Mouse (Mus musculus) brain, embryonic 14.5 days (tissue): Measurements from ENCODE around the gene Trim66.

Source experiments
- CTCF ChIP-seq: fragments of 200-500 bp; IDR thresholded peaks from 2 replicates; pipeline ENCODE4 v1.5.1; 2012; ENCODE audit warnings: inconsistent platforms, mild to moderate bottlenecking, moderate library complexity, borderline replicate concordance; ENCODE audit not compliant: insufficient read depth, insufficient read length; ENCODE audit errors: extremely low read depth
- POLR2A ChIP-seq: fragments of 200-500 bp; IDR thresholded peaks from 2 replicates; pipeline ENCODE4 v1.6.1; 2012; ENCODE audit warnings: mild to moderate bottlenecking, inconsistent platforms, borderline replicate concordance; ENCODE audit not compliant: poor library complexity, insufficient read depth, insufficient read length, severe bottlenecking; ENCODE audit errors: extremely low read depth

DNA sequence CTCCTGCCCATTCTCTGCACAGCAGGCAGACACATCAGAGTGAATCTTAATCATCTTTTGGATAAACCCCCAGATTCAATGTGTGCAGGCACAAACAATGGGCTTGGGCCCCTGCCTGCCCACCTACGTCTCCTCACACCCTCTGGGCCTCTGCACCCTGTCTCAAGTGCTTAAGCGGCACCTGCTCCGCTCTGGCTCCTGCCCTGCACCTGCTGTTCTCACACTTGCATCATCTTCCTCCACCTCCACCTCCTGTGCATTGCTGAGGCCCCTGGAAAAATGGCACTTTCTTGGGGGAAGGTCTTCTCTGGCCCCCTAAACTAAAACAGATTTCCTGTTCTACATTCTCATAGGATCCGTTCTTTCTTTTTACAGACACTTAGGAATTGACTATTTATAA is 26.0 kb upstream of the Trim66 start:
- TF ChIP-seq POLR2A (no peak), CTCF (no peak)
